Mouse (Mus musculus): ENCODE measurements at regions not wholly inside any gene's neighbourhood (a gene's known extent, or its start where the extent isn't known, plus 50 kb on each side); places are given as distances from the start of the nearest gene placed in this dataset.

DNA sequence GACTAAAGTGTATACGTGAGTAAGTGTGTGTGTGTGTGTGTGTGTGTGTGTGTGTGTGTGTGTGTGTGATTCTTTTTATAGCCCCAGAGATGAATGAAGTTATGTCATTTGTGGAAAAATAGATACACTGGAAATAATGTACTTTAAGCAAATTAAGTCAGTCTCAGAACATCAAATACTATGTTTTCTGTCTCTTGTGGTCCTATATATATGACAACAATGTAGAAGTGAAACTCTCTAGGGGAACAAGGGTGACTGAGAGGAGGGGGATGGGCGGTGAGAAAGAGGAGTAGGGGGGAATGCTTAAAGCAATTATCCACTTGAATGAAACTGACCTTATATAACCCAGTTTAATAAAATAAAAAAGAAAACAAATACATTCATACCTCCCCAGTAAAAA lies 285.5 kb downstream of the Pten start:
- no peak overlapping the region for H3K27ac ChIP-seq (ENCODE audit: low read depth, low read length)
- no peaks in the 10 kb centered on the region for H3K27me3 ChIP-seq (replicated peaks; ENCODE audit: control insufficient read depth, insufficient read depth, low read length)
- H3K4me3 ChIP-seq (ENCODE audit: low read depth, low read length): no peak overlapping the region
- H3K4me2 ChIP-seq (ENCODE audit: low read length): no peak overlapping the region
- no peaks in the 10 kb centered on the region for H3K36me3 ChIP-seq (ENCODE audit: control insufficient read depth, insufficient read depth, low read length)
- WGBS: 87% methylated on average over 2 of the region's 2 CpGs
- no peak for ATAC-seq
- no peaks in the 10 kb centered on the region for H3K9me3 ChIP-seq (replicated peaks; ENCODE audit: control insufficient read depth, low read length)
- no peaks in the 10 kb centered on the region for H3K4me1 ChIP-seq (ENCODE audit: control insufficient read depth, insufficient read depth, low read length)
- DNase-seq (ENCODE audit: low spot score): no peak
- H3K9ac ChIP-seq (ENCODE audit: low read length): no peak overlapping the region

DNA sequence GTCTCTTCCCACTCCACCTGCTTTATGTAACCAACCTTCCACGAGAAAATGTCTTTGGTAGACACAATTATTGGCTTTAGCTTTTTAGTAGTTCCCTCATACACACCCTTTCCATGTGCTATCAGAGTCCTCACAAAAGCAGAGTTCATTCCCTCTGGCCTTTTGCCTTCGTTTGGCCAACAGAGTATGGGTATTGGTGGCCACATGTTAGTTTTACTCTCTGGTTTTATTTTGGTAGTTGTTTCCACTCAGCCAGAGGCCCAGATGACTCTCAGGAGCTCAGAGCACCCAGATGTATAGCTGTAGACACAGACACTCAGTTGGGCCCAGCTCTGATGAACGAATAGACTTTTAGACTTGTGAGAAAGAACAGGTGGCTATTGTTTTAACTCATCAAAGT lies 286.4 kb downstream of the Pten start:
- 84% methylated on average over 3 of the region's 3 CpGs for WGBS
- Histone ChIP-seq H3K4me1 (ENCODE audit: control insufficient read depth, insufficient read depth, low read length) (no peaks in the 10 kb centered on the region), H3K4me2 (ENCODE audit: low read length) (no peak overlapping the region), H3K36me3 (ENCODE audit: control insufficient read depth, insufficient read depth, low read length) (no peaks in the 10 kb centered on the region), H3K9me3 (replicated peaks; ENCODE audit: control insufficient read depth, low read length) (no peaks in the 10 kb centered on the region), H3K27ac (ENCODE audit: low read depth, low read length) (no peak overlapping the region), H3K9ac (ENCODE audit: low read length) (no peak overlapping the region), H3K4me3 (ENCODE audit: low read depth, low read length) (no peak overlapping the region), H3K27me3 (replicated peaks; ENCODE audit: control insufficient read depth, insufficient read depth, low read length) (no peaks in the 10 kb centered on the region)
- no peak for ATAC-seq
- no peak for DNase-seq (ENCODE audit: low spot score)

DNA sequence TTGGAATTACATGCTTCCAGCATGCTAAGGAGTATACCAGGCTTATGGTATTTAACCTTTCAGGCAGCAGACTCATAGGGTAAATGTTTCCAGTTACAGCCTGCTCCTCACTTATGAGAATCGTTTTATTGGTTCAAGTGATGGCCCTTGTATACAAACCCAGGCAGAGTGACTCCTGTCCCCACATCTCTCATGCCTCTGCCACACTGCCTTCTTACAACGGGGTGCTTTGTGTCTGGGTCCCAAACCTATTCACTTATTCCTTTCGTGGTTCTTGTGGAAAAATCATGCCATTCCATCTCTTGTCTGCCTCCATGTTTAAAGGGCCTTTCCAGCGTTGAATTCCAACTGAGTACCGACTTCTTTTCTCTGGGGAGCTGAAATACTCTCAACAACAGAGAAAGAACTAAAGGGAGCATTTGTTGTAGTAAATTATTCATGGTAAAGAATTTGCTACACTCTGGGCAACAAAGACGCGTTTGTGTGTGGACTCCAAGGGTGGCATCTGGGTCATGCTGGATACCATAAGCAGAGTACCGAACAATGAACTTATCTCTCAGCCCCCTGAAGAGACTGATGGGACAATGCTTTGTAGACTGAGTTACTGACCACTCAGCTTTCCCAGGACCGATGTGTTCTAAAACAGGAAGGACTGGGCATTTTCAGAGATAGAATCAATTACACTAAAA lies 291.6 kb downstream of the Pten start:
- no peak for DNase-seq (ENCODE audit: low spot score)
- no peak overlapping the region for H3K4me3 ChIP-seq (ENCODE audit: low read depth, low read length)
- no peaks in the 10 kb centered on the region for H3K9me3 ChIP-seq (replicated peaks; ENCODE audit: control insufficient read depth, low read length)
- WGBS: 50% methylated on average over 9 of the region's 9 CpGs
- no peaks in the 10 kb centered on the region for H3K36me3 ChIP-seq (ENCODE audit: control insufficient read depth, insufficient read depth, low read length)
- no peak overlapping the region for H3K4me2 ChIP-seq (ENCODE audit: low read length)
- H3K4me1 ChIP-seq (ENCODE audit: control insufficient read depth, insufficient read depth, low read length): no peaks in the 10 kb centered on the region
- H3K27me3 ChIP-seq (replicated peaks; ENCODE audit: control insufficient read depth, insufficient read depth, low read length): no peaks in the 10 kb centered on the region
- H3K9ac ChIP-seq (ENCODE audit: low read length): no peak overlapping the region
- H3K27ac ChIP-seq (ENCODE audit: low read depth, low read length): no peak overlapping the region
- no peak for ATAC-seq

DNA sequence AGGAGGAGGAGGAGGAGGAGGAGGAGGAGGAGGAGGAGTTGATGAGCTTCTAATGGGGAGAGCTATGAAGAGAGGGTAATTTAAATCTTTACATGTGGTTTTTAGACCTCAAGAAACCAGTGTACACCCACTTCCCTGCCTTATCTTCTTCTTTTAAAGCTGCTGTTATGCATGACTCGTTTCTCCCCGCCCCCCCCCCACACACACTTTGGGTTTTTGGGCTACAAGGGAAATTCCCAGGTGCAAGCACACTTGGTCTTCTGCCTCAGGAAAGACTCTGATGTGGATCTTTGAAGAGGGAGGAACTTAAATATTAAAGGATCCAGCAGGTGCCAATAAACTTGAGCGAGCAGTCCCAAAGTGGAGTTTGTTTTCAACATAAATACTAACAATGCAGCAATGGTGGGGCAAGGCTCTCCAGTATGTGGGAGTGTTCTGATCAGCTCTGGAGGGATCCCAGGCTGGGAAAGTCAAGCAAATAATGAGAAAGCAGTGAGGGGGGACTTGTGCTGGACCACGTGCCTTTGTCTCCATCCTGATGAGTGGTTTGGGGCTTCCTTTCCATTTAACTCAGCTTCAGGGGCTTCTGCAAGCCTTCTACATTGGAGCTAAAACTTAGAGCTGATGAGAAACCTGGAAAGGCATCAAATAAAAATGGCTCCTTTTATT lies 296.0 kb downstream of the Pten start:
- Histone ChIP-seq H3K9me3 (replicated peaks; ENCODE audit: control insufficient read depth, low read length) (no peaks in the 10 kb centered on the region), H3K4me3 (ENCODE audit: low read depth, low read length) (no peak overlapping the region), H3K27me3 (replicated peaks; ENCODE audit: control insufficient read depth, insufficient read depth, low read length) (no peaks in the 10 kb centered on the region), H3K36me3 (ENCODE audit: control insufficient read depth, insufficient read depth, low read length) (no peaks in the 10 kb centered on the region), H3K4me1 (ENCODE audit: control insufficient read depth, insufficient read depth, low read length) (no peaks in the 10 kb centered on the region), H3K9ac (ENCODE audit: low read length) (no peak overlapping the region), H3K27ac (ENCODE audit: low read depth, low read length) (no peak overlapping the region), H3K4me2 (ENCODE audit: low read length) (no peak overlapping the region)
- ATAC-seq: no peak
- DNase-seq (ENCODE audit: low spot score): no peak
- WGBS: 76% methylated on average over 4 of the region's 4 CpGs

DNA sequence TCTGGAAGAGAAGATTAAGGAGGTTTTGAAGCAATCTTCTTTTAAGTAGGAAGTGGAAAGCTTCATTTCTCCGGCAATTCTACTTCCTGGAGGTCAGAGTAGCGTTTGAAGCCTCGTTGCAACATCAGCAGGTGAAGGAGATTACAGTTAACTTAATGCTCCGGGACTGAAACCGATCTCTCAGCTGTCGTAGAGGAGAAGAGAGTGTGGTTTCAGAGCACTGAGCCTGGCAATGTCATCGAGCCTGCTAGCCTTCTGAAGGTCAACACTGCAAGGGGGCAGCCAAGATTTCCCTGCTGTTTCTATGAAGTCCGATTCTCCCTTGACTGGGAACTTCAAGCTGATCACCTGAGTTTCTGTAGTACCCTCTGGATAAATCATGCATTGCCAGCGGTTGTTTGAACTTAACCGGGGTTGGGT lies 299.1 kb downstream of the Pten start:
- H3K4me3 ChIP-seq (ENCODE audit: low read depth, low read length): no peak overlapping the region
- no peak overlapping the region for H3K9ac ChIP-seq (ENCODE audit: low read length)
- H3K9me3 ChIP-seq (replicated peaks; ENCODE audit: control insufficient read depth, low read length): no peaks in the 10 kb centered on the region
- no peaks in the 10 kb centered on the region for H3K36me3 ChIP-seq (ENCODE audit: control insufficient read depth, insufficient read depth, low read length)
- 75% methylated on average over 10 of the region's 10 CpGs for WGBS
- DNase-seq (ENCODE audit: low spot score) (no peak), ATAC-seq (no peak)
- H3K27me3 ChIP-seq (replicated peaks; ENCODE audit: control insufficient read depth, insufficient read depth, low read length): no peaks in the 10 kb centered on the region
- H3K4me1 ChIP-seq (ENCODE audit: control insufficient read depth, insufficient read depth, low read length): no peaks in the 10 kb centered on the region
- no peak overlapping the region for H3K27ac ChIP-seq (ENCODE audit: low read depth, low read length)
- H3K4me2 ChIP-seq (ENCODE audit: low read length): no peak overlapping the region

DNA sequence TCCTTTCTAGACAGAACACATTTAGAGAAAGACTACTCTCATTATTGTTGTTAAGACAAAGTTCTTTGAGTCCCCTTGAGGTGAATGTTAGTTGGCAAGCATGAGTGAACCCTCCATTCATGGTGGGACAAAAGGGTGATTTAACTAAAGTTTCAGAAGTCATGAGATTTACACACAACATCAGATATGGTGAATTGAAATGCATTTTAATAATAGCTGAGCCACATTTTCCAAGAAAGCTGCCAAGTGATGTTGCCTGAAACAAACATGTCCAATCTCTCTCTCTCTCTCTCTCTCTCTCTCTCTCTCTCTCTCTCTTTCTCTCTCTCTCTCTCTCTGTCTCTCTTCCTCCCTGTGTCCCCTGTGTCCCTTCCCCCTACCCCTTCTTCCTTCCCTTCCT lies 303.7 kb downstream of the Pten start:
- H3K9me3 ChIP-seq (replicated peaks; ENCODE audit: control insufficient read depth, low read length): no peaks in the 10 kb centered on the region
- no peak overlapping the region for H3K4me3 ChIP-seq (ENCODE audit: low read depth, low read length)
- ATAC-seq (no peak), DNase-seq (ENCODE audit: low spot score) (no peak)
- H3K27ac ChIP-seq (ENCODE audit: low read depth, low read length): no peak overlapping the region
- H3K9ac ChIP-seq (ENCODE audit: low read length): no peak overlapping the region
- no peaks in the 10 kb centered on the region for H3K4me1 ChIP-seq (ENCODE audit: control insufficient read depth, insufficient read depth, low read length)
- no peaks in the 10 kb centered on the region for H3K36me3 ChIP-seq (ENCODE audit: control insufficient read depth, insufficient read depth, low read length)
- H3K4me2 ChIP-seq (ENCODE audit: low read length): no peak overlapping the region
- H3K27me3 ChIP-seq (replicated peaks; ENCODE audit: control insufficient read depth, insufficient read depth, low read length): no peaks in the 10 kb centered on the region

DNA sequence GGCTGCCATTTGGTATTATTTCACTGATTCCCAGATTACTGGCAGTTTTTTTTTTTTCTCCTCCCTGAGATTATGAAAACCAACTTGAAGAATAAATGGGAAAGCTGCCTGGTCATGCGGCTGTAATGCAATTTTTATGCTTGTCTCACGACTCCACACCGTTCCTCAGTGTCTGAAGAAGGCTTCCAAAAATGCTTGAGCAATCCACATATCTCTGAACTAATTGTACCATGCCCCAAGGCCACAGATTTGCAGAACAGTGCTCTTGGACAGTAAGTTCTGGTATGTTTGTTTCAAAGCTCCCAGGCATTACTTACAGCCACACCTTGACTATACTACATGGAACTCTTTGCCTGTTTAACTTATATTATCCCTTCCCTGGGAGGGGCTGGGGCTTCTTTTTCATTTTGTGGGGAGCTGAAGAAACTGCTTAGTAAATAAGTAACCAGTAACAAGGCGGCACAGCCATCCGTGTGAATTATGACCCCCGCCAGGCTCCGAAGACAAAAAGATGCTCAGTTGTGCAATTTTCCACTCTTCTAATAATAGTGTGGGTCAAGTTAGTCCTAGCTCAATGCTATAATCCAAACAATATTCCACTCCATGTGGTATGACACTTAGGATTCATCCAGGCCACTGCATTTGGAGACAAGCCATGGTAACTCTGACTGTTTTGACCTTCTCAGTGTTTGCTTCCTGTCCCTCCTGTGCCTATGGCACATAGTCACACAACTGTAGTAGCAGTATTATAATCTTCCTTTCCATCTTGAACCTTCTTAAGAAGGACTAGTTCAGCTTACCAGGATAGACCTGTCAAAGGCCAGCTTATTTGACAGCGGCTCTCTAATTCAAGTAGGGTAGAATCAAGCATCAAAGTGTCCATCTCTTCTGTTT lies 305.1 kb downstream of the Pten start:
- no peak for ATAC-seq
- WGBS: 90% methylated on average over 8 of the region's 8 CpGs
- Histone ChIP-seq H3K9me3 (replicated peaks; ENCODE audit: control insufficient read depth, low read length) (no peaks in the 10 kb centered on the region), H3K9ac (ENCODE audit: low read length) (no peak overlapping the region), H3K4me3 (ENCODE audit: low read depth, low read length) (no peak overlapping the region), H3K4me1 (ENCODE audit: control insufficient read depth, insufficient read depth, low read length) (no peaks in the 10 kb centered on the region), H3K36me3 (ENCODE audit: control insufficient read depth, insufficient read depth, low read length) (no peaks in the 10 kb centered on the region), H3K27me3 (replicated peaks; ENCODE audit: control insufficient read depth, insufficient read depth, low read length) (no peaks in the 10 kb centered on the region), H3K27ac (ENCODE audit: low read depth, low read length) (no peak overlapping the region), H3K4me2 (ENCODE audit: low read length) (no peak overlapping the region)
- no peak for DNase-seq (ENCODE audit: low spot score)

DNA sequence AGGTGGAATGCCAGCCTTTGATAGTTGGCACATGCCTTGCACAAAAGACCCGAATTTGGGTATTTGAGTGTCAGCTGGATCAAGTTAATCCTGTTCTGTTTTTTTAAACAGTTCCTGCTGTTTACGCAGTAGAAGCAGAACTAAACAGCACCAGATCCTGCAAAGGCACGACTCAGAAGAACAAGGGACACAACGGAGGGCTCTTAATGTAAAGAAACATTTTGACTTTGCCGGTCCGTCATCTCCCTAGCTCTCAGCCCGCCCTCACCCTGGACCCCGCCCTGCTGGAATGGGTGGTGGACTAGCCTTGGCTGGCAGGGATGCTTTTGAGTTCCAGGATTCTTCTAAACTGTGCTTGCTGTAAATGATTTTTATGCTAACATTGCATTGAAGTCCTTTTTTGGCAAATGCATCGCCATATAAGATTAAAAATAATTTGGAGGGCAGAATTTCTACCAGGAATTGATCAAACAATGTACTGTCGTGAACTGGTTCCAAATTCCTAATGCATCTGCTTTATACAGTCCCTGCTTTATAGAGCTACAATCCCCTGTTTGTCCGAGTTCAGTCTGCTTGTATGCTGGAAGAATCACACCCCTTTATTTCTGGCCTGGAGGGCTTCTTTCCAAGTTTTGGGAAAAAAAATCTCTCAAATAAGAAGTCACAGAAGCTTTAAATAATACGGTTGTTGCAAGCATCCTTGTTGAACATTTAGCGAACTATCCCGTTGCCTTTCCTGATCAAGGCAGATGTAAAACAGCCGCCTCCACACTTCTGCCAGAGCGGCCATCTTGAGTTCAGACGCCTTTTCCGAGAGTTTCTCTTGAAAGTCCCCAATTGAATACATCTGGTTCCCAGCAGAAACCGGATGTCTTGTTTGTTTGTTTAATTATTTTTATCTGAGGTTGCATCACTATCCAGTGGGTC lies 308.2 kb downstream of the Pten start:
- ATAC-seq: no peak
- no peak for DNase-seq (ENCODE audit: low spot score)
- Histone ChIP-seq H3K27ac (ENCODE audit: low read depth, low read length) (no peak overlapping the region), H3K4me1 (ENCODE audit: control insufficient read depth, insufficient read depth, low read length) (no peaks in the 10 kb centered on the region), H3K36me3 (ENCODE audit: control insufficient read depth, insufficient read depth, low read length) (no peaks in the 10 kb centered on the region), H3K27me3 (replicated peaks; ENCODE audit: control insufficient read depth, insufficient read depth, low read length) (no peaks in the 10 kb centered on the region), H3K9ac (ENCODE audit: low read length) (no peak overlapping the region), H3K4me3 (ENCODE audit: low read depth, low read length) (no peak overlapping the region), H3K4me2 (ENCODE audit: low read length) (no peak overlapping the region), H3K9me3 (replicated peaks; ENCODE audit: control insufficient read depth, low read length) (no peaks in the 10 kb centered on the region)
- 72% methylated on average over 19 of the region's 19 CpGs for WGBS
